Mouse (Mus musculus): ENCODE data around the gene App. TPM values are rescaled to one million over a fixed set of nuclear protein-coding genes. Genes with fewer than 3 reads are reported as not detected.

The App gene
- polyA plus RNA-seq (2015; fragmentation: Nextera tagmentation; extraction: Ambion mirVana) = 175 and 185 TPM in 2 replicates

DNA sequence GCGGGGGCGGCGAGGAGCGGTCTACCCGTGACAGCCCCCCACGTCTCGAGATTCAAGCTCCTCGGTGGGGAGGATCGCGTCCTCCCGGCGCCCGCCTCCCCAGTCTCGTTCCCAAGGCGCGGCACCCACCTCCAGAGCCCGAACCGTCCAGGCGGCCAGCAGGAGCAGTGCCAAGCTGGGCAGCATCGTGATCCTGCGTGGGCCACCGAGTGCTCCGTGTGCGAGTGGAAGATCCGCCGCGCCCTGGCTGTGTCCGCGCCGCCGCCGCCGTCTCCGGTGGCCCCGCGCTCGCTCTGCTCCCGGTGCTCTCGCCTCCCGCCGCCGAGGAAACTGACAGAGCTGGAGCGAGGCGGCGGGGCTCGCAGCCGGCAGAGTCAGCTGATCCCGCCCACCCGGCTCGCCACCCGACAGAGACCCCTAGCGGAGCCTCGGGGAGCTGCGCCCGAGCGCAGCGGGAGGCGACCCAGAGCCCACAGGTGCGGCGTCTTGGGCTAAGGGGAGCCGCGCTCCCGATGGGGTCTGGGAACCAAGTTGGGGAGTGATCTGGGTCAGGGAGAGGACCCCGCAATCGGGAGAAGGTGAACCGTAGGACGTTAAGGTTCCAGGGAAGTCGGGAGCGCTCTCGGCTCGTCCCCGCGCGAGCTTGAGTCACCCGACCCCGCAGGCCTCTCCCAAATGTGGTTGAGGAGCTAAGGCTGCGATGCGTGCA lies at the start of gene App:
Gene App, minus strand, starts transcription at position 394 of the 709 bp plus-strand sequence.
- peak within 1 kb of the TSS; percentile 86 for H3K9ac ChIP-seq
- H3K27ac ChIP-seq = peak within 1 kb of the TSS; percentile 90
- ATAC-seq (ENCODE audit: insufficient read depth, low FRiP score, low read depth) = peak; percentile 78
- no peaks in the 10 kb centered on the region for H3K9me3 ChIP-seq
- peak within 1 kb of the TSS; percentile 90 for H3K4me3 ChIP-seq (replicated peaks)
- H3K27me3 ChIP-seq (replicated peaks) = no peaks in the 10 kb centered on the region
- H3K36me3 ChIP-seq = no peaks in the 10 kb centered on the region
- peak within 1 kb of the TSS; percentile 76 for H3K4me2 ChIP-seq
- H3K4me1 ChIP-seq = peaks cover 20% of the 10 kb centered on the region
- WGBS = 1% methylated on average over 76 of the region's 78 CpGs

DNA sequence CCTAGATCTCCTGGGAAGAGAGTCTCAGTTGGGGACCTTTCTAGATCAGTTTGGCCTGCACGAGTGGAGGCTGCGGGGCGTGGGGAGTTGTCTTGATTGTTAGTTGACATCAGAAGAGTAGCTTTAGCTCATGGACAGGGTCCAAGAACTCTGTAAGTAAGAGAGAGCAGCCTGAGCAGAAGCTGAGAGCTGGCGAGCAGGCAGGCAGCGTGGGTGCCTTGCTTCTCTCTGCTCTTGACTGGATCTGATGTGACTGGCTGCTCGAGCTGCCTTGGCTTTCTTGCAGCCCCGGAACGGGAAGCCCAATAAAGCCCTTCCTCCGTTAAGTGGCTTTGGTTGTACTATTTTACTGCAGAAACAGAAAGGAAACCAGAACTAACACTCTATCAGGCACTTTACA lies 42.3 kb upstream of the App start:
- Histone ChIP-seq H3K27me3 (replicated peaks) (no peaks in the 10 kb centered on the region), H3K4me3 (replicated peaks) (no peak overlapping the region), H3K27ac (no peak overlapping the region), H3K9me3 (no peaks in the 10 kb centered on the region), H3K4me1 (no peaks in the 10 kb centered on the region), H3K4me2 (no peak overlapping the region), H3K9ac (no peak overlapping the region), H3K36me3 (no peaks in the 10 kb centered on the region)
- no peak for ATAC-seq (ENCODE audit: insufficient read depth, low FRiP score, low read depth)
- WGBS = 47% methylated on average over 9 of the region's 9 CpGs

DNA sequence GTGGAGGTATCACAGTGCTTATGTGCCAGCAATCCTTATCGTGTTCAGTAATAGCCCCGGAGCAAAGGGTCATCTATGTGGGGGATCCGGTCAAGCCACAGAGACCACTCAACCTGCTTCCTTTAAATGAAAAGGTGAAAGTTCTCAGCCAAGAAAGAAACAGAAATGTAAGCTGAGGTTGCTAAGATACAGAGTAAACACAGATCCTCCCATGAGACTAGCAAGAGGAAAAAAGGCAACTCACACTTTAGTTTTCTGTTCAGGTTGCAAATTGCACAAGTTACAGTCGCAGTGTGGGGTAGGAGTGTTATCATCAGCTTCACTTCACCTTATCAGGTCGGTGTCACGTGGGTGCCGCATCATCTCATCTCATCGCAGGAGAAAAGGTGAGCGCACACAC lies 41.6 kb upstream of the App start:
- WGBS = 40% methylated on average over 9 of the region's 9 CpGs
- Histone ChIP-seq H3K27me3 (replicated peaks) (no peaks in the 10 kb centered on the region), H3K36me3 (no peaks in the 10 kb centered on the region), H3K4me2 (no peak overlapping the region), H3K4me3 (replicated peaks) (no peak overlapping the region), H3K9ac (no peak overlapping the region), H3K27ac (no peak overlapping the region), H3K4me1 (no peaks in the 10 kb centered on the region), H3K9me3 (no peaks in the 10 kb centered on the region)
- no peak for ATAC-seq (ENCODE audit: insufficient read depth, low FRiP score, low read depth)

DNA sequence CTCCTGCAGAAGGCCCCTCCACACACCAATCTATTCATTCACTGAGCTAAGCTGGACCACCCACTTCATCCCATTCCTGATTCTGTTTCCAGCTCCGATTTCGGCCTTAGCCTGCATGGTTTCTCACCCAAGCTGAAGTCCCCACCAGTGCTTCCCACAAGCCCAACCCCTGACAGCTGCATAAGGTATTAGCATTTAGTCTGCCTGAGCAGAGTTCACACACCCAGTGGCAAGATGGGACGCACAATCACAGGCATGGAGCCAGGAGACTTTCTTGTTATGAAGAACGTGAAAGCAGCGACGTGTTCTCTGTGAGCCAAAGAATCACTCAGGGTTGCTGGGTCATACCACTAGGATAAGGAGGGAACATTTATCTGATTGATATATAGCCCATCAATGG lies 22.1 kb upstream of the App start:
- Histone ChIP-seq H3K4me2 (no peak overlapping the region), H3K9ac (no peak overlapping the region), H3K9me3 (no peaks in the 10 kb centered on the region), H3K4me1 (no peaks in the 10 kb centered on the region), H3K36me3 (no peaks in the 10 kb centered on the region), H3K4me3 (replicated peaks) (no peak overlapping the region), H3K27ac (no peak overlapping the region), H3K27me3 (replicated peaks) (no peaks in the 10 kb centered on the region)
- 52% methylated on average over 6 of the region's 6 CpGs for WGBS
- peak; percentile 22; the same call in 1 of the 2 replicates for ATAC-seq (ENCODE audit: insufficient read depth, low FRiP score, low read depth)

DNA sequence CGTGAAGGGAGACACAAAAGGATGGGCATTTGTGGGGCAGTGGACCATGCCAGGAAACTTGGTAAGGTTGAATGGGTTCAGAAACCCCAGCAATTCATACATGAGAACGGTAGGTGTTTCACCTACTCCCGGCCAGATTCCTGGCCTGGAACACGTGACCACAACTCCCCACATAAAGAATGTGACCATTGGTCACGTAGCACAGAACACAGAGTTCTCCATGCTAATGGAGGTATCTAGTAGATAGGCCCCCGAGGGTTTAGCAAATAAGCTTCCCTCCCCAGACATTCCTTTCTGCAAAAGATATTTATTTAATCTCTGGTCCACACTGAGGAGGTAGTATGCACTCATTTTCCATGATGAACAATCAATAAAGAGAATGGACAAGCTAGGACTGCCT lies 21.6 kb upstream of the App start:
- peak; percentile 58; the same call in 1 of the 2 replicates for ATAC-seq (ENCODE audit: insufficient read depth, low FRiP score, low read depth)
- Histone ChIP-seq H3K4me3 (replicated peaks) (no peak overlapping the region), H3K4me2 (no peak overlapping the region), H3K4me1 (no peaks in the 10 kb centered on the region), H3K9me3 (no peaks in the 10 kb centered on the region), H3K9ac (no peak overlapping the region), H3K36me3 (no peaks in the 10 kb centered on the region), H3K27ac (no peak overlapping the region), H3K27me3 (replicated peaks) (no peaks in the 10 kb centered on the region)
- 68% methylated on average over 6 of the region's 6 CpGs for WGBS

DNA sequence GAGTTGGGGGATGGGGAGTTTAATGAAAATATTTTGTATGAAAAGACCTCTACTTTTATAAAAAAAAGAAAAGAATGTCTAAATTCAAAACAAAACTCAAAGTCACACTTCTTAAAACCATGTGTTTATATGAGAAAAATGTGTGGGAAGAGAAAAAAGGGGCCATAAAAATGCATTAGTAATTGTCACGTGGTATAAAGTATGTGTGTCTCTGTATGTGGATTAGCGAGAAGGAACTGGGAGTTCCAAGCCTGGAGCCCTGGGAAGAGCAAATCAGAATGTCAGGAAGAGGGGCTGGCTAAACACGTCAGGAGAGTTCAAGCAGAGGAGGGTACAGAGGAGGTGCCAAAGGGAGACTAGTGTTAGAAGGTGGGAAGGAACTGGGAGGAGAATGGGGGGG lies 7.9 kb upstream of the App start:
- Histone ChIP-seq H3K4me2 (no peak overlapping the region), H3K27me3 (replicated peaks) (no peaks in the 10 kb centered on the region), H3K9me3 (no peaks in the 10 kb centered on the region), H3K36me3 (no peaks in the 10 kb centered on the region), H3K27ac (no peak overlapping the region), H3K4me3 (replicated peaks) (no peak overlapping the region), H3K4me1 (no peaks in the 10 kb centered on the region), H3K9ac (no peak overlapping the region)
- no peak for ATAC-seq (ENCODE audit: insufficient read depth, low FRiP score, low read depth)
- WGBS = 53% methylated on average over 3 of the region's 3 CpGs

DNA sequence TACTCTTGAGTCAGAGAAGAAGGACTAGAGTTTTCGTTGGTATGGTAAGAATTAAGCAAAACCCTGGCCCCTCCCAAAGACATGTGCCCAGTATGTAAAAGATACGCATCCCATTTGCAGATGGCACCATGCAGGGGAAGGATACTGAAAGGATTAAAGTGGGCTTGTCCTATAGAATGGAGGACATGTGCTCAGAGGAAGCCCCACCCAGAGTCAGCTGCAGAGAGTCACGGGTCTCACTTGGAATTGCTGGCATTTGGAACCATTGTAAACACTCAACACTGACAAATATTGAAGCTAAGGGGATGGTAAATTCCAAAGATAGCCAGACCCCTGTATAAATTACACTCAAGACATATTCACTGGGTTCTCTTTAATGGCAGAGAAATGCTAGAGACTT lies 7.1 kb upstream of the App start:
- ATAC-seq (ENCODE audit: insufficient read depth, low FRiP score, low read depth) = no peak
- Histone ChIP-seq H3K4me1 (peaks cover 5% of the 10 kb centered on the region; the same call in 1 of the 2 replicates), H3K9ac (no peak overlapping the region), H3K36me3 (no peaks in the 10 kb centered on the region), H3K27me3 (replicated peaks) (no peaks in the 10 kb centered on the region), H3K9me3 (no peaks in the 10 kb centered on the region), H3K27ac (no peak overlapping the region), H3K4me2 (no peak overlapping the region), H3K4me3 (replicated peaks) (no peak overlapping the region)
- 59% methylated on average over 3 of the region's 3 CpGs for WGBS

DNA sequence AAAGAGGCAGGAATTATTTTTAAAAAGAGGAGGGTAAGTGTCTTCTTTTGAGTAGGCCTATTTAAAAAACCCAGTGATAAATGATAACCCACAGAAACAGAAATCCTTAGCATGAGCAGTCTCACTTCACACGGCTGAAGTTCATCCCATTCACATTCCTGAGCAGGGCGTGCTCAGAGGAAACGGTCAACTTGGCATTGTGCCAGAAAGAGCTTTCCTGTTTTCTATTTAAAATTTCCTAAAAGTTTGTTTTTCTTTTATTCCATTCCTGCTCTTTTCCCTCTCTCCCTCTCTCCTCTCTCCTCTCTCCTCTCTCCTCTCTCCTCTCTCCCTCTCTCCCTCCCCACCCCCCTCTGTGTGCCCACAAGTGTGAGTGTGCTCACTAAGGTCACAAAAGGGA lies 3.1 kb upstream of the App start:
- ATAC-seq (ENCODE audit: insufficient read depth, low FRiP score, low read depth) = no peak
- Histone ChIP-seq H3K9ac (no peak overlapping the region), H3K36me3 (no peaks in the 10 kb centered on the region), H3K27ac (no peak overlapping the region), H3K4me2 (no peak overlapping the region), H3K27me3 (replicated peaks) (no peaks in the 10 kb centered on the region), H3K9me3 (no peaks in the 10 kb centered on the region), H3K4me3 (replicated peaks) (no peak overlapping the region), H3K4me1 (peaks cover 8% of the 10 kb centered on the region; the same call in 1 of the 2 replicates)
- WGBS = 6% methylated on average over 3 of the region's 3 CpGs

DNA sequence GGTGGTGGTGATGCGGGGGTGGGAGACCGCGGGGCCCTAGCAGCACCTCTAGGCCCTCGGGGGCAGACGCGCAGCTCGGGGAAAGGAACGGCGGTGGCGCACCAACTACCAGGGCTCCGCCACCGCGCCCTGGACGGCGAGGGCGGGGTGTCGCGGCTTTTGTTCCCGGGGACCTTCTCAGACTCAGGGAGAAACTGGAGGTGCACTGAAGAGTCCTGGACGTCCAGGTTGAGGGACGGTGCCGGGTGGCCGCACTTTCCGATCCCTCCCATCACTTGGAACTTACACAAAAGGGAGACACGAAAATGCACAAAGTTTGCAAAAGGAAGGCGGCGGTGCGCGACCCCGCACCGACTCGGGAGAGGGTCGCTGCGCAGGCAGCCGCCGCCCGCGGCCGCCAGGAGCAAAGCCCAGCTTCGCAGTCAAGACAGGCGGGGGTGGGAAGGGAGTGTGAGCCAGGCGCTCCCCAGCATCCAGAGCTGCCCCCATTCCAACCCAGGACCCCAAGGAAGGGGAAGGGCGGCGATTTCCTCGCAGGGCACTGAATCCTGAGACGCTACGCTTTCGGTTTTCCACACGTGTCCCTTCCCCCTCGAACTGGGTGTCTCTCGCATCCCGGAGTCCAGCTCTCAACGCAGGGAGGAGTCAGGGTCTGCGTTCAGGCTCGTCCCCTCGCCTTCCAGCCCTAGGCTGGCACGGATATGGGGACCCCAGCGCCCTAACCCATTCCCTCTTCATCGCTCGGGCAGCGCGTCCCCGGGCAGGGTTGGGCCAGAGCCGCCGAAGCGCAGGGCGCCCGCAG lies 794 bp downstream of the App start:
- peak overlapping the region; percentile 90 for H3K4me3 ChIP-seq (replicated peaks)
- H3K9ac ChIP-seq = peak overlapping the region; percentile 86
- peak; percentile 37 for ATAC-seq (ENCODE audit: insufficient read depth, low FRiP score, low read depth)
- H3K4me1 ChIP-seq = peaks cover 21% of the 10 kb centered on the region
- H3K27ac ChIP-seq = peak overlapping the region; percentile 90
- H3K4me2 ChIP-seq = peak overlapping the region; percentile 76
- no peaks in the 10 kb centered on the region for H3K36me3 ChIP-seq
- under 1% methylated on average over 68 of the region's 68 CpGs for WGBS
- no peaks in the 10 kb centered on the region for H3K27me3 ChIP-seq (replicated peaks)
- H3K9me3 ChIP-seq = no peaks in the 10 kb centered on the region

DNA sequence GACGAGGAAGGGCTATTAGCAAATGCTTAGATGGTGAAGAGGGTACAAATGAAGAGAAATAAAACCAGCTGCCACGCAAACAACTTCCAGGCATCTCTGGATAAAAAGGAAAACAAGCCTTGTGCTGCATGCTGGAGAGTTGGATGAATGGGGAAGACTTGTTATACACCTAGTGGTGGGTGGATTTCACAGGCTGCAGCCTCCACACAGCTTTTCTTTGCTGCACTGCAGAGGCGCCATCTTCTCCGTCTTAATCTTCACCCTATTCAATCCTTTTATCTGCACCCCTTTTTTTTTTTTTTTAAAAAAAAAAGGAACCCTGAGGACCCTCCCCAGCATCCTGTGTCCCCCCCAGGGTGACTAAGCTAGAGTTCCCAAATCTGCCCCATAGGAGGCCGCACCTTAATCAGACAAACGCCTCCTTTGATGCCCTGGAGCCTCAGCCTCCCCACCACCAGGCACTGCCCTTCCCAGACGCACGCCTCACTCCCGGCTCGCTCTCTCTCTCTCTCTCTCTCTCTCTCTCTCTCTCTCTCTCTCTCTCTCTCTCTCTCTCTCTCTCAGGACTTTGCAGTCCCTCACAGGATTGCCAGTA lies 1.5 kb downstream of the App start:
- WGBS = 4% methylated on average over 10 of the region's 10 CpGs
- Histone ChIP-seq H3K9ac (peak overlapping the region; percentile 86), H3K36me3 (no peaks in the 10 kb centered on the region), H3K9me3 (no peaks in the 10 kb centered on the region), H3K27ac (peak overlapping the region; percentile 90), H3K4me3 (replicated peaks) (peak overlapping the region; percentile 90), H3K27me3 (replicated peaks) (no peaks in the 10 kb centered on the region), H3K4me2 (peak overlapping the region; percentile 76), H3K4me1 (peaks cover 21% of the 10 kb centered on the region)
- peak; percentile 36 for ATAC-seq (ENCODE audit: insufficient read depth, low FRiP score, low read depth)

DNA sequence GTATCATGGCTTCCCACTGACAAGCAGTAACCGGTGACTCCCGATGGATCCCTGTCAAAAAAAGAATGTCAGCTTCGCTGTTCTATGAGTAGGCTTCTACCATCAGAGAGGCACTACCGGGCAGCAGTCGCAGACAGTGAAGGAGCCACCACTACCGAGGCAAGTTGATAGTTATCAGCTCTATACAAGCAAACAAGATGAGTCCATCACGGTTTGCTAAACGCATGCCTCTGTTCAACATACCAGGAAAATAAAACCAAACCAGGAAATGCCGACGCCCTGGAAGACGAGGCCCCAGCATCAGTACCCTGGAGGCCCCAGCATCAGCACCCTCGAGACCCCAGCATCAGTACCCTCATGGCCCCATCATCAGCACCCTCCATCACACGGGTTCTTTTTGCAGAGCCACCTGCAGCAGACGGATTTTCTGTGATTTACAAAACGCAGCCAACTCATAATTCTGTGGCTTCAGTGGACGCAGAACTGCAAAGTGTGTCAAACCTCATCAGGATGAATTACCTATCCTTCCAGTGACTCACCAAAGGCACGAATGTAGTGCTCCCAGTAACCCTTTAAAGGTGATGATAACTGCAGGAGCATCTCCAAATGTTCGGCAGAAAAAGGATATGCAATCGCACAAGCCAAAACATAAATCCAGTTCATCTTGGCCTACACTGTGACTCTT lies 2.6 kb downstream of the App start:
- ATAC-seq (ENCODE audit: insufficient read depth, low FRiP score, low read depth) = no peak
- Histone ChIP-seq H3K27me3 (replicated peaks) (no peaks in the 10 kb centered on the region), H3K9ac (no peak overlapping the region), H3K27ac (no peak overlapping the region), H3K4me3 (replicated peaks) (0 out of 2 replicates have a peak overlapping the region, but pooled peaks have one; percentile 9), H3K9me3 (no peaks in the 10 kb centered on the region), H3K36me3 (no peaks in the 10 kb centered on the region), H3K4me1 (peaks cover 17% of the 10 kb centered on the region), H3K4me2 (peak overlapping the region; percentile 38)
- WGBS = 53% methylated on average over 19 of the region's 19 CpGs
